In genomic region chr13:80951327-80951726, GRCm38 (mm10) we compare ENCODE assay signal across 8 mouse cellular contexts.
DNase-seq lines count a peak whose midpoint lies in the region; ATAC-seq lines count a peak whose summit lies in the region.
"Had no signal": no experiment of that assay in that cellular context is flagged by ENCODE, and none has a peak within 500 bp of the region (broad histone marks: within the 10 kb centered on the region; RNA-seq: fewer than 3 reads in every experiment).

No protein-coding gene starts in this region.

- peak; percentile 24 for DNase-seq in ovary, postnatal 36 days (ENCODE audit: low spot score)
- DNase-seq in ovary, postnatal 10 days (ENCODE audit: low spot score) = no peak
- DNase-seq in fibroblast of lung, adult 2 months (ENCODE audit: low read depth) = peak; percentile 61
- peak; percentile 27 for DNase-seq in kidney, postnatal 10 days
- peak; percentile 68 for DNase-seq in skeletal muscle tissue, adult 2 months (ENCODE audit: low read depth, low spot score)
- no peak for DNase-seq in thymus, postnatal 0 days (ENCODE audit: low spot score)

- no peak for ATAC-seq in monocyte, adult 5-6 weeks (replicated peaks; ENCODE audit: insufficient number of reproducible peaks, low FRiP score, low TSS enrichment, poor library complexity, severe bottlenecking)
- ATAC-seq: hindbrain, postnatal 0 days had no signal

Comparison
In these comparisons a context has a peak if more than half of its experiments do, and no peak if none do; other contexts are left out.
1. DNase-seq: peak in ovary, postnatal 36 days (single experiment), fibroblast of lung, adult 2 months (single experiment), kidney, postnatal 10 days (single experiment) and skeletal muscle tissue, adult 2 months (single experiment); none in ovary, postnatal 10 days (single experiment) and thymus, postnatal 0 days (single experiment).